Mouse (Mus musculus) left cerebral cortex, adult 9 months (tissue): ENCODE measurements around the gene Mrpl48.

Source experiments
- DNase-seq, 2 experiments: peaks; one replicate each; pipeline ENCODE4 v3.0.0; 2022; ENCODE audit warnings: low spot score in 2 of 2

Gene Mrpl48

GRCm38 (mm10) chr7:100534216-100534615 is 73.9 kb downstream of the Mrpl48 start:
- DNase-seq, result no peak

- no peak for DNase-seq
These were observed 74.6 kb downstream of the Mrpl48 start for GRCm38 (mm10) chr7:100533503-100533902.

- no peak for DNase-seq
These were observed 77.3 kb downstream of the Mrpl48 start for GRCm38 (mm10) chr7:100530766-100531165.

DNA sequence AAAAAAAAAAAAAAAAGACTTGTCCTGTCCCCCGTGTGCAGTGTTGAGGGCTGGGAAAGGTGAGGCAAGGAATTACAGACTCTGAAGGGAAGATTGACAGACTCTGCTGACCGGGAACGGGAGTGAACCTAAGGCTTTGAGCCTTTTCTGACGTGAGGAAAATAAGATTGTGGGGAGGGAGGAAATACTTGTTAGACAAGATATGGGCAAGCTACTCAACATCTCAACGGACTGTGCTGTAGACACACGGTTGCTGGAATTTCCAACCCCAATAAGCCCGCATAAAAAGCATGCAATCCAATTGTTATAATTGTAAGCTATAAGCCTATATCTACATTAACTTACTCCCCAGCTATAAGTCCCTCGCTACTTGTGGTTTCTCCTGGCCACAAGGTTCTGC is 83.4 kb downstream of the Mrpl48 start:
- DNase-seq, result no peak

GRCm38 (mm10) chr7:100522222-100522621 is 85.9 kb downstream of the Mrpl48 start:
- no peak for DNase-seq

DNA sequence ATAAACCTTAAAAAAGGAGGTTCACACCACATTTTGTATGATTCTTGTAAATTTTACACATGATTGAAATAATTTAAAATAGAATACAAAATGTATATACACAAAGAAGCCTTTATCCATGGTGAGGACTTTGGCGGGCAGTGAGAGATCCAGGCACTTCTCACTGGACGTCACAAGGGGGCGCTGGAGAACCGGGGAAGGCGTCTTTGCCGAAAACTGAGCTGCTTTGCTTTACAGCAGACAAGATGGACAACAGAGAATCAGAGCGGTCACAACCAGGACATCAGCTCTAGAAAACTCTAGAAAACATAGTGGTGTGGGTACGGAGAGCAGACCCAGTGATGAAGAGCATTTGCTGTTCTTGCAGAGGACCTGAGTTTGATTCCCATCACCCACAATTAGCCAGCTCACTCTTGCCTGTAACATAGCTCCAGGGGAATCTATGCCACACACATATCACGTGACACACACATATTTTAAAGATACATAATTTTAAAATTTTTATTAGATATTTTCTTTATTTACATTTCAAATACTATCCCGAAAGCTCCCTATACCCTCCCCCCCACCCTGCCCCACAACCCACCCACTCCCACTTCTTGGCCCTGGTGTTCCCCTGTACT is 87.3 kb downstream of the Mrpl48 start:
- peak in 1 of 2 experiments; percentile 84 for DNase-seq

DNA sequence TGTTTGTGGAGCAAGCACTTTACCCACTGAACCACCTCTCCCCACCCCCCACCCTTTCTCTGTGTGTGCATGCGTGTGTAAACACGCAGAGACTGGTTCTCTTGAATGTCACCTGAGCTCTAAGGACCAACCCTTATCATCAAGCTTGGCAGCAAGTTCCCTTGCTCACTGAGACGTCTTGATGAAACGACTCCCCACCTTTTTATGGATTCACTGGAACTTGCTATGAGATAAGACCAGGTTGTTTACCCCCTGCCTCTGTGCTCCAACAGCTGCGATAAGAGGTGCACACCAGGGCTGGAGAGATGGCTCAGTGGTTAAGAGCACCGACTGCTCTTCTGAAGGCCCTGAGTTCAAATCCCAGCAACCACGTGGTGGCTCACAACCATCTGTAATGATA is 87.9 kb downstream of the Mrpl48 start:
- DNase-seq, result no peak

GRCm38 (mm10) chr7:100514573-100514972 is 93.5 kb downstream of the Mrpl48 start, which contains the start of gene Dnajb13:
Gene Dnajb13, minus strand, starts transcription at chr7:100514960.
- DNase-seq, result no peak

GRCm38 (mm10) chr7:100511602-100512001 is 96.5 kb downstream of the Mrpl48 start:
- DNase-seq, result no peak

DNA sequence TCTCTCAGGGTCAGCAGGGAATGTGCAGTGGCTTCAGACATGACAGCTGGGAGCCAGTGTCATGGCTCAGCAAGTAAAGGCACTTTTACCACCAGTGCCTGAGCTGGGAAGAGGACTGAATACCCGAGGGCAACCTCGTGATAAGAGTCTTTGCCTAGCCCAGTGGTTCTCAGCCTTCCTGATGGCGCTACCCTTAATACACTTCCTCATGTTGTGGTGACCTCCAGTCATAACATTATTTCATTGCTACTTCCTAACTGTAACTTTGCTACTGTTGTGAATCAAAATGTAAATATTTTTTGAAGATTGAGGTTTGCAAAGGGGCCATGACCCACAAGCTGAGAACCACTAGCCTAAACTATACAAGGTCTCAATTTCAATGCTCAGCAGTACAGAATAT is 99.4 kb downstream of the Mrpl48 start:
- no peak for DNase-seq

GRCm38 (mm10) chr7:100506494-100506893 is 101.6 kb downstream of the Mrpl48 start:
- DNase-seq, result no peak

- DNase-seq, result no peak
These were observed 103.2 kb downstream of the Mrpl48 start for GRCm38 (mm10) chr7:100504740-100505487.

- DNase-seq, result no peak
These were observed 105.0 kb downstream of the Mrpl48 start for GRCm38 (mm10) chr7:100503076-100503475.

GRCm38 (mm10) chr7:100502374-100502922 is 105.7 kb downstream of the Mrpl48 start:
- no peak for DNase-seq

DNA sequence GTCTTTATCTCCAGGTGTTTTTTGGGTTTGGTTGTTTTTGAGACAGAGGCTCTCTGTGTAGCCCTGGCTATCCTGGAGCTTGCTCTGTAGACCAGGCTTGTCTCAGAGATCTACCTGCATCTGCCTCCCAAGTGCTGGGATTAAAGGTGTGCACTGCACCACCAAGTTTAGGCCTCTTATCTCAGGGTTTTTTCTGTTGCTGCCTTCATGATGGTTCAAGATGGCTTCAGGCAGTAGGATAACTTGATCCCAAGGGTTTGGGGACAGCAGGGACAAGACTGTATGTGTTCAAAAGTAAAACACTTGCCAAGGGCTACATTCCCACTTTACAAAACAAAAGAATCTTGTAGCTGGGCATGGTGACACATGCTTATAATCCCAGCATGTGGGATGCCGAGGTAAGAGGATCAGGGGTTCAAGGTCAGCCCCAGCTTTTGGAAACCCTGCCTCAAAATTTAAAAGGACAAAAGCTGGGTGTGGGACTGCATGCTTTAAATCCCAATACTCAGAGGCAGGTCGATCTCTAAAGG is 106.2 kb downstream of the Mrpl48 start:
- DNase-seq, result no peak

GRCm38 (mm10) chr7:100501027-100501843 is 106.9 kb downstream of the Mrpl48 start:
- DNase-seq, result no peak

DNA sequence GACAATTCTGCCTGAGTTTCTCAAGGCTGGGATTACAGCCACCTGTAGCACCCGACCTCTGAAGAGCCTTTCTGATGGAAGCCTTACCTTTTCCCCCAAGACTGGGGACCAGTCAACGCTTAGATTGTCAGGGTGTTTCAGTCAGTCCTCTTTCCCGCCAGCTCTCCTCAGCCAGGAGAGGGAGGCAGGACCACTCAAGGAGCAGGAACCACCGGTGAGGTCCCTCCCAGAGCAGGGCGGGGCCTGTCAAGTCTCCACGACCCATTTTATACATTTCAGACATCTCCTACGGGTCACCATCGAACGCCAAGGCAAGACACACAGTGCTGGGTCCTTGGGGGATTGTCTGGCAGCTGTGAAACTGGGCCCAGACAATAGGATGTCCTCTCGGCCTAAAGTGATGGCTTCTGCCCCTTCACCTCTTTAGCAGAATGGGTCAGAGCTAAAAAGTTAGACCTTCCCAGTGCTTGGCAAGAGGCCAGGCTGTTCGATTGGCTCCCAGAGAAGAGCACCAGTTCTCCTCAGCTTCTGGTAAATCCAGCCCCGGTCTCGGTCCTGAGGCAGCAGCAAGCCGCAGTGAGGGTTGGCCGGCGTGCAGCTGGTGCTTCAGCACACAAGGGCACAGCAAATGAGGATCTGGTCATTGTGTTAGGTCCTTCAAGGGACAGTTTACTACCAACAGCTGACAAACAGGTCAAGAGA is 107.7 kb downstream of the Mrpl48 start:
- no peak for DNase-seq

GRCm38 (mm10) chr7:100499465-100499864 is 108.6 kb downstream of the Mrpl48 start:
- no peak for DNase-seq

DNA sequence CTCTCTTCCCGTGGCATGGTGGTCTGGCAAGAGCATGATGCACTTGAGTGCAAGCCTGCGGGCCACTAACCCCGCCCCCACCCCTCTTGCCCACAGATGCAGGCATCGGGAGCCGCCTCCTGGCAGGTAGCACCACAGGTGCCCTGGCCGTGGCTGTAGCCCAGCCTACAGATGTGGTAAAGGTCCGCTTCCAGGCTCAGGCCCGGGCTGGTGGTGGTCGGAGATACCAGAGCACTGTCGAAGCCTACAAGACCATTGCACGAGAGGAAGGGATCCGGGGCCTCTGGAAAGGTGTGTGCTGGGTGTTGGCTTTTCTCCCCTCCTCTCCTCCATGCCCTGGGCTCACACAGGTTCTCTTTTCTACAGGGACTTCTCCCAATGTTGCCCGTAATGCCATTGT is 110.1 kb downstream of the Mrpl48 start:
- no peak for DNase-seq

DNA sequence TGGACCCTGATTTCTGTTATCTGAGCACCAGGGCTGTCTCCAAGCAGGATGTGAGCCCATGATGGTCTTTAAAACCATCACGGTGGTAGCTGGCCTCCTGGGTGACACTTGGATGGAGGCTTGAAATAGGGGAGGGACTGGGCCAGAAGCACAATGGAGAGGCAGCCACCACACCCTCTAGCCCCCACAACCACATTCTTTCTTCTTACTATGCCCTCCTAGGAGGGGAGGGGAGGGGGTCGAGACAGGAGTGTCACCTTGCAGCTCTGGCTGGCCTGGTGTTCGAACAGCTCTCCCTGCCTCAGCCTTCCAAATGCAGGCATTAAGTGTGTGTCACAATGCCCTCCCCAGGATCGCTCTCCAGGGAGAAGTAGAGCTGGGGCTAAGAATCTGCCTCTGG is 110.7 kb downstream of the Mrpl48 start:
- no peak for DNase-seq

DNA sequence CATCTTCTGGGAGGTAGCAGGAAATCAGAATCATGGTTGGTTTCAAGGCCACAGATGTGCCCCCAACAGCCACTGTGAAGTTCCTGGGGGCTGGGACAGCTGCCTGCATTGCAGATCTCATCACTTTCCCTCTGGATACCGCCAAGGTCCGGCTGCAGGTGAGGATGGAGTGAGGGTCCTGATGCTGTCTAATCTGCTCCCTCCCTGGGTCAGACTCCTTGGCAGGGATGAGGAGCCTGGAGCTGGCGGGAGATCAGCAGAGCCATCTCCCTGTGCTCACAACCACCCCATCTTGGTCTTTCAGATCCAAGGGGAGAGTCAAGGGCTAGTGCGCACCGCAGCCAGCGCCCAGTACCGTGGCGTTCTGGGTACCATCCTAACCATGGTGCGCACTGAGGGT is 111.3 kb downstream of the Mrpl48 start:
- no peak for DNase-seq
